Mouse (Mus musculus): ENCODE measurements around the gene Cst9.

Gene Cst9

DNA sequence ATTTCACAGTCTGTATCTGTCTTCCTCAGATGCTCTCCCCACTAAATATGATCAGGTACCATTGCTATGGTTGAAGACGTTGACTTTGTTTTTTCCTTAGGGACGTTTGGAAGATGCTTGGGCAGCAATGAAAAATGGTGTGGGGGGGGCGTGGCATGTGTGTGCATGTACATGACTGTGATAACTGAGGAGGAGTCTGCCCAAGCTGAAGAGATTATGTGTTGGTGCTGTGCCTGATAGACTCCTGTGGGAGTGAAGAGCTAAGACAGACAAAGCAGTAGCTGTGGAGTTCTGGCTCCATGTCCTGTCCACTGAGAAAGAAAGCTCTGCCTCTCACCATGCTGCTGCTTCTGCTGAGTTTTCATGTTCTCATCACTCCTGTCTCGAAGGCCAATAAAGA, at the start of gene Cst9:
Cst9 (plus strand) TSS at position 236 of the 400 bp plus-strand sequence.
- no peak for DNase-seq

DNA sequence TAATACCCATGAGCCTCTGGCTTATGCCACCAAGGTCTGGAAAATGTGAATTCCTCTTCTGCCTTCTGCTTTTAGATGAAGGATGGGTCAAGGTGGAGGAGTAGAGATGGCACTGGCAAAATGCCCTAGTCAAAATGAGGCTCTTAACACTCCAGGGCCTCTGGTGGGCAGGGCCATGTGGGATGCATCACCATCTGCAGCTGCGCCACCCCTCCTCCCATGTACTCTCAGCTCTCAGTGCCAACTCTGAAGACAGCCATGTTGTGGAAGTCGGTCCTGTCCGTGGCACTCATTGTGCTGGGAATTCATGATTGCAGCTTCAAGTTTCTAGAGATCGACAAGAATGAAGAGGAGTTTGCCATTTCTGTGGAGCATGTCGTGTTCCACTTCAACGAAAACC, 45.8 kb upstream of the Cst9 start, which contains the start of gene Cst12:
Cst12 (plus strand) TSS at position 220 of the 400 bp plus-strand sequence.
- DNase-seq: peak; percentile 3

DNA sequence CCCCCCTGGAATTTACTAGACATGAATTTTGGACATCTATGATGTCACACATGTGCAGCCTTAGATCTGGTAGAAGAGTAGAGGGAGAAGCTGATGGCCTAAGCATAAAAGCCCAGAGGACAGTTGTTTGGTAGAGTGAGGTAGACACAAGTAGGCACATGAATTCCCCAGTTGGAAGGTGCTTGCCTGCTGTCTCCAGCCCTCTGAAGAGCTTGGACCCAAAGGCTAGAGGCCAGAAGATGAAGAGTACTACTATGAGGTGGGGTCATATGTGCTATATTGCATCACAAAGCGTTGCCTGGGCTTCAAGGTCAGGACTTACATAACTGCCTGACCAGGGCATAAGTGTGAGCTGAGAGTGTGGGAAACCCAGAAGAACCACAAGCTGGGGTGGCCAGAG, 36.5 kb upstream of the Cst9 start, which contains the start of gene Cst8:
Cst8 (plus strand) TSS at position 301 of the 400 bp plus-strand sequence.
- no peak for DNase-seq

DNA sequence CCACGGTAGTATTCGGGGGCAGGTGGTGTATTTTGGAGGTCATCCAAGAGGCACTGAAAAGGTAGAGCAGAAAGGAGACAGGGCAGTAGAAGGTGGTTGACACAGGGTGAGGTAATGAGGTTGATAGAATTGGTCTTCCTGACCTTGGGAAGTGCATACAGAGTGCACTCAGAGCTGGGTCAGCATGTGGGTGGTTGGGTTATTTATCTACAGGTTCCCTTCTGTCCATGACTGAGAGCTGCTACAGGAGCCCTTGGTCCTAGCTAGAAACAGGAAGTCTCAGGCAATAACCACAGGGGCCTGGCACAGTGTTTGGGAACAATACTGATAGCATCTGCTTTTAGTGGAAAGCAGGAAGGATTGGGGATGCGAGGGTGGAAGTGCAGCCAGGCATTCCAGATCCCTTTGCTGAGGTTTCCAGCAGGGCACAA, 33.4 kb upstream of the Cst9 start:
- DNase-seq: no peak

DNA sequence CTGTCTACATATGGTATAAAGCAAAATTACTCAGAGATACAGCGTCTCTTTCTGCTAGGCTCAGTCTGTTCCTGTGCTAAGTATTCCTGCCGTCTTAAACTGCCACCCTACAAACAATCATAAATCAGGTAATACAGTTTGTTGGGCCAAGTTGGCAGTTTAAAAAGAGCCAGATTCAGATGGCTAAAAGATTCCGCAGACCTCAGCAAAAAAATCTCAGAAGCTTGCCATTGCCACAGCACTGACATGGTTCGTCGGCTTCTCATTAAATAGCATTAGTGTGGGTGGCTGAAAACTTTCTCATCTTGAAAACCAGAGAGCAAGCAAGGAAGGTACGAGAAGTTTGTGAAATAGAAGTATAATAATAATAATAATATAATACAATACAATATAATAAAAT, 28.3 kb upstream of the Cst9 start:
- DNase-seq: no peak

DNA sequence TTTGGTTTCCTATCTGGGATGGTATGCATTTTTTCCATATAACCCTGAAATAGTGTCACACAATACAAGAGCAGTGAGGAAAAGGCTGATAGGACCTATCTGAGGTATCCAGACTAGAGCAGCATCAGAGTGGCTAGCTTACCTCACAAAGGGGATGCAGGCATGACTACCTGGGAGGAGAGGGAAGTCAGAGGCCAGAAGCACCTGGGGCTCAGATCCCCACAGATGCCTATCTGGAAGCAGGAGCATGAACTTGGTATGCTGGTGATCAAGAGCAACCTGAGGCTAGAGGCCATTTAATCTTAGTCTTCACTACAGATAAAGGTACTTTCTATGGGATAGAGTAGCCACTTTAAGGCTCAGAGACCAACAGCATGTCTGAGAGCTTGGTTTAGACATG, 15.0 kb upstream of the Cst9 start, which contains the start of gene Cst13:
Cst13 (plus strand) TSS at position 173 of the 400 bp plus-strand sequence.
- DNase-seq: no peak

DNA sequence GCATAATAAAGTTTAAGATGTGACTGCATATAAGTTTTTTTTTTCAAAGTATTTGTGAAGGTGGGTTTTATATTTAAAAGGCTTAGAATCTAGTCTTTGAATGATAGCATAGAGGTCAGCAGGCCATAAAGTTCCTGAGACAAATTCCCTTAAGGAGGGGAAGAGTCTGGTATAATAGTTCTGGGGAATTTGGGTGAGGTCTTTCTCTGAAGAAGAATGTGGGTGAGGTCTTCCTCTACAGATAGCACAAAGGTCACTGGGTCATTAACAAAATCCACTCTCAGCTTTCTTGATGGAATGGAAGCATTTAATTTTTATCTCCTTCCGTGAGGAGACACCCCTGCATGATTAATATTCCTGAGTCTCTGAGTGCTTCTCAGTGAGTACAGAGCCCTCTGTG, 9.0 kb upstream of the Cst9 start:
- DNase-seq: no peak

DNA sequence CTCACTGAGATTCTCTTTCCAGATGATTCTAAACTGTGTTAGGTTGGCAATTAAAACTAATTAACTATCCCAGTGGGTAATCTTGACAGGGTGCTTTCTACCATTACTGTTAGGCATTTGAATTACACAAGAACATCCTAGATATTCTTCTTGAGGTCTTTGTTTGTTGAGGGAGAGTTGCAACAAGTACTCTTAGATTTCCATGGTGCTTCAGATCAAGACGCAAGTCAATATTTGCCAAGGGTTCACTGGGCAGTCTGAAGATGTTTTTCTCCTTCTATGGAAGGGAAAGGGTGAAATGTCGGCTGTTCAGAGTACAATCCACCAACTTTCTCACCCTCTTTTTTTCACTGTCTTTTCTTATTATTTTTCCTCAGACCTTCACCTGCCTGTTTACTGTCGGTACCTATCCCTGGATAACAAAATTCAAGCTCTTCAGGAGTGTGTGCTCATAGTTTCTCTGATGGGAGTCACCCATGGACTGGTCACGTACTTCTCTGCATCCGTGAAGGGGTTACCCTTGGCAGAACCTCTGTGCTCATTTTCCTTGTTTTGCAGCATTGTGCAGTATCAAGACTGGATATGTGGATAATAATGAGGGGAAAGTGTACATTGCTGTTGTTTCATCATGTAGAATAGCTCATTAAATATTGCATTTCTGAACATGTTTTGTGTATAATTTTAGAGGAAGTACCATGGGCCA, 3.3 kb downstream of the Cst9 start:
- DNase-seq: no peak

DNA sequence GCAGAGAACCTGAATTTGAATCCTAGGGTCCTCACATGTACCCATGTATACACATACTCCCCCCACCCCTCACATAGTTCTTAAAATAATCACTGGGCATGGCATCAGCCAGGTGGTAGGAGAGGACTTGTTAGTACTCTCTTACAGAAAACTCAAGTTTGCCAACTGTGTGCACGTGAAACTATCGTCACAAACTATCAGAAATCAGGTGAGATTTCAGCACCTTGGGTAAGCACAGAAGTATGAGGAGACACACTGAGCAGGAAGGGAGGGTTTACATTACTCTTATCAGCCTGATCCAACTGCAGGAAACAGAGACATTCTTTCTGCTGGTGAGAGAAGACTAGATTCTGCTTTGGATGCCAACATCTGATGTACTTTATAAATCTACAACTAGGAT, 4.3 kb downstream of the Cst9 start:
- no peak for DNase-seq

DNA sequence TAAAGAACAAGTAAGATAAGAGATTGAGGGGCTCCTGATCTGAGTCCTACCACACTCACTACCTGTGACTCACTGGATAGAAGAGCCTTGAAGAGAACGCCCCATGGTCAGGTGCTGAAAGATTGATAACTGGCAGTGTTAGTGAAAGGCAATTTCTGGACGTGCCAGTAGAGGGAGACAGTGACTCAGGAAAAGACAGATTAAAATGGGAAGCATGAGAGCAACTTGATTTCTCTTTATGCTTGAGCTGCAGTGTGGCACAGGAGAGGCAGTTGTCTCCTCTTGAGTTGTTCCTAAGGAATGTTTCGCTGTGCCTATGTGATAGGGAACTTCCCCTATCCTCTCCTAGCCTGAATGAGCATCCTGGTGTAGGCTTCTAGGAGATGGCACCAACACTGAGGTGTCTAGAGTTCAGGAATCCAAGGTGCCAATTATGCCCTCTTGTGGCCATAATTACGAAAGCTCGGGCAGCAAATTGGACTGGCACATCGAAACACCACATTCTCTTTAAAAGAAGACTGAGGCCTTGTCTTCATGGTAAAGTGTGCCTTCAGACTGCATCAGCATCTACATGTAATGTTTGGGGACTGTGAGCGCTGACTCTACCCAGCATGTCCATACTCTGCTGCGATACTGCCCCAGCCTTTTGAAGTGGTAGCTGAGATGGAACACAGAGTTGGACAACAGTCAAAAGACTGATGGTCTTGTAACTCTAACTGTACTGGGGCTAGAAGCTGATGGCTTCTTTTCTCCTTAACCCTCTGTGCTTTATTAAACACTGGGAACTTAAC, 16.4 kb downstream of the Cst9 start:
- peak; percentile 78 for DNase-seq

DNA sequence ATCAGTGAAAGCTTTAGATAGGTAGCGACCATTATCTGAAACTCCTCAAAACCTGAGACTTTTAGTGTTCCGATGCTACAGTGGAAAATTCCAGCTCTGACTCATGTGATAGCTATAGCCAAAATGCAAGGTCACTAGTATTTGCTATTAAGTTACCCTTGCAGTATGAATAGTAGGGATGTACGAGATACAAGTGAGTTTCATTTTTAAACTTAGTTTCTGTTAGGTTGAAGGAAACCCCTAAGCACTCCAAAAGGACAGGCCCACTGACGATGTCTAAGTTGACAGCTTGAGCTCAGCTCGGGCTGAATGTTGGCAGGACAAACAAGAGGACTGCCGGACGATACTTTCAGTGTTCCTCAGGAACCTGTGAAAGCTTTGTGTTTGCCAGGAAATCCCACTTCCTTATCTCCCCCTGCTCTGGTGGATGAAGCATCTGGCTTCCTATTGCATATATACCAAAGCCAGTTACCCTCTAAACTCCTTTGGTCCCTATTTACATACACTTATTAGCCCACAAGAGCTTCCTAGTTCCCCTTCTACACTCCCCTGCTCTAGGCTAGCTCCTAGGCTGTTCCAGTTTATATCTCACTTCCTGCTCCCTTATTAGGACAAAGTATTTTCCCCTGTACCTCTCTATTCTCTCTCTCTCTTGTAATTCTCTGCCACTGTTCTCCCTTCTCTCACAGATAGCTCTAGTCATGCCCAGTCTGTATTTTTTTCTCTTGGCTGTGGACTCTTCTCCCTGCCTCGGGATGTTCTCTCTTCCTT, 21.9 kb downstream of the Cst9 start:
- DNase-seq: no peak

DNA sequence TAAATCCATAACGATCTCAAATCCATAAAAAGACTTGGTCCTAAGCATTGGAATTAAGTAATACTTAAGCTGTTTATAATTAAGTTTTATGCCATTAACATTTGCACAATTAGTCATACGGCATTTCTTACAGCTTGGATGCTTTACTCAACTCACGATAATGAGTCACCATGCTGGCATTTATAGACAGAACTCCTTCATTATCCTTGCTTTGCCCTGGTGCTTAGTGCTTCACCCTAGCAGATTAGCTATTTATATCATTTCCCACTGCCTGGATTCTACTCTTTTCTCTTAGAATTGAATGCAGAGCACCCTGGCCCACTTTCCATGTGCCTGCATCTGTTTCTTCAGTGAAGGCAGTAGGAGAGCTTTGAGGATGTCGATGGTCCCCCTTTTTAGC, 22.6 kb downstream of the Cst9 start:
- DNase-seq: no peak

DNA sequence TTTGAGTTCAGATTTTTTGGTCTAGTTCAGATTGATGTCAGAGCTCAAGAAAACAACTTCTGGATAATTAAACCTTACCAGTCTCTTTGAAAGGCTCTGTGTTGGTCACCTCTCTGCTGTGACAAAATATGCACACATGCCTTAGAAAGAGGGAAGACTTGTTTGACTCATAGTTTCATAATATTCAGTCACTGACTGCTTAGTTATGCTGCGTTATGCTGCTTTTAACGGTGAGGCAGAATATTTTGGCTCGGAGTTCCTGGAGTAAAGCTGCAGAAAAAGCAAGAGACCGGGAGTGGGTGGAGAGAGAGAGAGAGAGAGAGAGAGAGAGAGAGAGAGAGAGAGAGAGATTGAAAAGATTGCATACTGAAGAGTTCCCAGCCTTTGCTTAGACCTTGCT, 26.0 kb downstream of the Cst9 start:
- no peak for DNase-seq

DNA sequence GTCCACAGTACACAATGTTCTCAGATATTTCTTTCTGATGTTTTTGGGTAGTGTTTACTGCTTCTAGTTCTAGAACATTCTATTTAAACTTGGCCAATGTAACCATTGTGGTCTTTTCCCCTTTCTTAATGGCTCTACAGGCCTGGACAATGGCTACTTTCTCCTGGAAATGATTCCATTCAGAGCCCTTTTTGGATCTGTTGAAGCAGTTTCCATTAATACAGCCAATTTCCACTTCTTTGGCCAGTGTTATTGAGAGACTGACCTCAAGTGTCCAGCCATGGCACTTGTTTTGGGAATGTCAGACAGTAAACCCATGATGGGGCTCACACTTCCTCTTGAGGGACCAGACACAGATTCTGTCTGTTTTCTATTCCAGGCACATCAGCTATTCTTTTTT, 26.7 kb downstream of the Cst9 start:
- DNase-seq: no peak

DNA sequence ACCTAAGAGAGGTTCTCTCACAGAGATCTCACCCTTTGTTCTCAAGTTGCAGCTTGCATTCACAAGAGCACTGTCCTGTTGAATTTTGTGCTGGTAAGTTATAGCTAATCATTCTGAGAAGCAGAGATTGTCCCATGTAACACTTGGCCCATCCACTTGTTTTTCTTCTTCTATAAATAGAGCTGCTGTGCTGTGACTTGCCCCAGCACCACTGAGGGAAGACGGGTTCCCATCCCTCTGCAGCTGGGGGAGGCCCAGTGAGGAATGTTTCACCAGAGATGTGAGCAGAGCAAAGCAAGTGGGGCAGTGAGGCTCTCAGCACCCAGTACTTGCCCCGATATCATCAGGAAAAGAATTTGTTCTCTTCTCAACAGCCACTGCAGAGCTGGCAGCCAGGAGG, 30.0 kb downstream of the Cst9 start, which contains the start of gene 9230104L09Rik:
9230104L09Rik (minus strand) TSS at position 73 of the 400 bp plus-strand sequence.
- DNase-seq: no peak

DNA sequence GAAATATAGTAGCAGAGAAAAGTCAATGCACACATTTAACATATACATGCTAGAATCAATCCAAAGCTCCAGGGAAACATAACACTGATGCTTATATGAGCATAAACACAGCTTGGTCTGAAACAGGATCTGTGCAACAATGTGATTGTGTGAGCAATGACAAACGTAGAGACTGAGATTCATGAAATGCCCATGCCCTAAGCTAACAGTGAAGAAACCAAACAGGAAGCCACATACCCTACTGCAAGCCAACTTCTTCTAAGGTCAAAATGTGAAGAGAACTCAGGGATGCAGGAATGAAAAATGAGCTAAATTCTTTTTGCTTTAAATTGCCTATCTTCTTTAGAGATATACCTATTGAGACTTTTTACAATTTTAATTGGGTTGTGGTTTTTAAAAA, 34.0 kb downstream of the Cst9 start:
- no peak for DNase-seq

DNA sequence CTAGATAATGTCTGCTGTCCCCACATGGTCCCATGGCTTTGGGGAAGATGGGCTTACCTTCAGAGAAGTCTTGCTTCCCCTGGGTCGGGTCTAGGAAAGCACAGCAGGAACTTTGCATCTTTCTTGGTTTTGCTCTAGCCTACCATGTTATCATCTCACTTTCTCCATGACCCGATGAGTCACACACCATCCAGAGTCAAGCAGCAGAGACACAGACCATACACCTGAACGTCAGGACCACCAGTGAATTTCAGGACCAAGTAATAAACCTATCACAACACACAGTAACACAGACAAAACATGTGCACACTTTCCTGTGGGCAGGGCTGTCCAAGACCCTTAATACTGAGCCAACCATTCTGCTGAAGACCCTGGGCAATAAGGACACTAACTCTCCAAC, 35.6 kb downstream of the Cst9 start:
- DNase-seq: no peak

DNA sequence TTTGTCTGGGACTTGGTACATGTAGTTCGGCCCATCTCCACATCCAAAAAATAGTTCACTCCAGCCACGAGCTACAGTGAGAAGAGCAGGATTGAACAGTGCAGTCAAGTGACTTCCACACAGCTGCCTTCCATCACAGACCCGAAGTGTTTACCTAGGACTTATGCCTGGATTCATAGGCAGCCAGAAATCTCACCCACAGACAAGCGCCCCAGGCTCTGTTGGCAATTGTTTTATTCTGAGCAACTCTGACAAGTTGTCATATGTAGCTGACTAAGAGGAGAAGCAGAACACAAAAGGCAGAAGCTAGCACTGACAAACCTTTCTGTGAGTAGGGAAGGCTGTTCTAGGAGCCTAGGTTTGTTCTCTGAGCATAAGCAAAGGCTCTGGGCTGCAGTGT, 37.9 kb downstream of the Cst9 start:
- no peak for DNase-seq

DNA sequence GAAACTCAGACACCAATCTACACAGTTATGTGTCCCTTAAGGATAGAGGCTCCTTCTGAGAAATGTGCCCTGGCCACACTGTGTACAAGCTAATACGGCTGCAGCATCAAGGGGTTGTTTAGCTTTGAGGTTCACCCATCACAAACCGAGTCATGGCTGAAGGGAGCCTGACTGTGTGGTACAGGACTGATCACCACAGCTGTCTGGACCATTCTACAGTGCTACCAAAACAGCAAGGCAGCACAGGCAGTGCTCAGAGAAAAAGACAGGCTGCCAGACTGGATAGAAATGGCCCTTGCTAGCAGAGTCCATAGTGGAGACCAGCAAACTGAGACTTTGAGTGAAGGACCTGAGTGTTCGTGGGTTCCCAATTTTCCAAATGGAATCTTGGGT, 39.3 kb downstream of the Cst9 start:
- DNase-seq: no peak

DNA sequence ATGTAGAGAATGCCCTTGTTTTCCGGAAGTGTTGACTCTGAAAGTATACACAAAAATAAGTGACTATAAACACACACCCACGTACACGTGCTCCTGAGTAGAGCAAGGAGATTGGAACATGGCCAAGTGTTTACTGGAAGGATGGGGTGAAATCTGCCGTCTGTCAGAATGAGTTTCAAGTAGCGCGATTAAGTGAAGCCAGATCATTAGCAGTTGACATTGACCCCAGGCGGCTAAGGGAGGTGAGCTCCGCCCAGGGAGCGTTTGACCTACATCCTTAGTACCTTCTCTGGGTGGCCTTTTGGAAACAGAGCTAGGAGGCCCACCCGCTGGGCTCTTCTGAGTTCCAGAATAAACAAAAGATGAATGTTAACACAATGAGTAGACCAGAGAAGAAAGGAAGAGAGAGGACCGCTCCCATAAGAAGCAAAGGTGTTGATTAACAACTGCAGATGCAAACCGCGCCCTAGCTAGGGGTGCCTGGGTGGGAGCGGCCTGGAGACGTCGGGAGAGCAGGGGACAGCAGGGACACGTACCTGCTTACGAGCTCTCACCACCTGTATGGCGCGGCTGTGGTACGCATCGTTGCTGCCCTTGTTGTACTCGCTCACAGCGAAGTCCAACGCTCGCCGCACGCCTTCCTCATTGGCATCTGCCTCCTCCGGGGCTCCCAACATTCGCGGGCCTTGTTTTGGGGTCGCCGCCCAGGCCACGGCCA, 39.8 kb downstream of the Cst9 start:
- DNase-seq: no peak

DNA sequence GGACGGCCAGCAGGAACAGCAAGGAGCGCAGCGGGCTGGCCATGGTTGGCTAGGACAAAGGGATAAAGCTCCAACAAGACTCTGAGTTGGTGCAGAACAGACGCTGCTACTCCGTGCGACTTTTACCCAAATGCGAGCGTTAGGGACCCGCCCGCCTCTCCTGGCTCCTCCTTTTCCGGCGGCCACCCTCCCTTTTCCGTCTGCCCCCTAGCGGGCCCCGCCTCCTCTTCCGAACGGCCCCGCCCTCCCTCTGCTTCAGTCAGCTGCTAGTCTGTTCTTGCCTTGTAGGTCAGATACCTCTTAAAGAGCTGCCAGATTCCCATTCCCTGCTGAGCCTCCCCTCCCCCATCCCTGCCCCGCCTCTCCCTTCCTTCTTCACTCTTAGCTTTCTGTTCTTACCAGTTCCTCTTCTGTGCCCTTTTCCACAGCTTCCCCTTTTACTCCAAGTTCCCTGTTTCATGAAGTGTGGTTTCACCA, 40.4 kb downstream of the Cst9 start, which contains the start of gene Cst3:
Cst3 (minus strand) TSS at position 358 of the 477 bp plus-strand sequence.
- DNase-seq: peak; percentile 92

DNA sequence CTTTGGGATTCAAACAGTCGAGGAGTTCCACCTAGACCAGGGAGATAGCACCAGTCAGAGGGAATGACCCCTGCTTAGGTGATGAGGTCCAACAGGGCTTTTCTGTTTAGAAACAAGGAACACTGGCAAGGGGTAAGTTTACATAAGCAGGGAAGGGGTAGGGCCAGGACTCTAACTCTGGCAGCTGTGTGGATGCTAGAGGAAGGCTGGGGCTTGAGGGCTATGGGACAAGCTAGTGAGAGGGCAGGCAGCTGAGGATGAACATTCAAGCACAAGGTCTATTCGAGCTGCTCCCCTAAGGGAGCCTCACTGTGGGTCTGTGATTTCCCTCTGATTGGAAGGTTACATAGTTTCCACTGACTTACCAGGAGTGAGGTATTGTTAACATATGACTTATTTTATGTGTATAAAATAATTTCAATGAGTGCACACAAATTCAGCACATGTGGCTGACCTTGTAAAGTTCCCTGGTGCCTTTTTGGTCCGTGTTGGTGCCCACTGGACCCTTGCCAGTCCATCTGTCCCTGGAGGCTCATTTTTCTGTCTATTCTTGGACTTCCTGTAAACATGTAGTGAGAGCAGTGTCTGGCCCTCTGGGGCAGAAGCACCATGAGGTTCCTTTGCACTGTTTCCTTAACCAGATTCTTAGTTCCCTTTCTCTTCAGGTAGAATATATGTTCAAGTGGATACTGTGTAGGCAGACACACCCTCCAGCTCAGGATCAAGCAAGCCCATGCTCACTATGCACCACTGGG, 42.2 kb downstream of the Cst9 start:
- DNase-seq: no peak

Data from right cerebral cortex, adult 18-20 months (tissue).